Mouse (Mus musculus) bone marrow, adult 2 months (tissue): ENCODE measurements around the gene Trpm3. TPM values are rescaled to one million over a fixed set of nuclear protein-coding genes. Genes with fewer than 3 reads are reported as not detected.

Source experiments
- H3K27ac ChIP-seq: fragments of 200-500 bp; 2 replicates; pipeline ENCODE4 v1.5.1; 2012; ENCODE audit warnings: low read depth, mild to moderate bottlenecking, control low read depth, inconsistent platforms, low read length; ENCODE audit not compliant: control insufficient read depth, poor library complexity, insufficient read depth
- H3K4me1 ChIP-seq: fragments of 200-500 bp; 2 replicates; pipeline ENCODE4 v1.6.1; 2011; ENCODE audit warnings: low read length; ENCODE audit not compliant: control insufficient read depth, insufficient read depth
- H3K4me3 ChIP-seq: fragments of 200-500 bp; replicated peaks from 2 replicates; pipeline ENCODE3; 2011; ENCODE audit warnings: mild to moderate bottlenecking, low read depth, low read length, control low read depth; ENCODE audit not compliant: control insufficient read depth
- CTCF ChIP-seq: fragments of 200-500 bp; IDR thresholded peaks from 2 replicates; pipeline ENCODE4 v1.5.1; 2011; ENCODE audit warnings: low read length, control low read depth; ENCODE audit not compliant: control insufficient read depth, insufficient read depth
- POLR2A ChIP-seq: fragments of 200-500 bp; IDR thresholded peaks from 2 replicates; pipeline ENCODE4 v1.6.1; 2011; ENCODE audit warnings: low read depth, mild to moderate bottlenecking, control low read depth, low read length, borderline replicate concordance; ENCODE audit not compliant: control insufficient read depth
- WGBS: fragments of 180-500 bp; shearing (Covaris S2); methylation state at CpG from one replicate; pipeline ENCODE4 v1.1.7; 2018; 5-methylcytosine and 5-hydroxymethylcytosine counted together
- polyA plus RNA-seq: library from polyadenylated mRNA; stranded (reverse); fragments of >200 nt; gene quantifications from 2 replicates; pipeline ENCODE4 v1.2.4, GENCODE M21; 2011; ENCODE audit warnings: low replicate concordance; ENCODE audit not compliant: missing spikeins, insufficient read depth, insufficient read length

Gene Trpm3
- polyA plus RNA-seq, 1 experiment, result 1.8 TPM

GRCm38 (mm10) chr19:22132626-22133025, 6.2 kb upstream of the Trpm3 start:
- Histone ChIP-seq H3K4me1 (no peaks in the 10 kb centered on the region), H3K4me3 (no peak overlapping the region), H3K27ac (no peak overlapping the region)
- no peak for TF ChIP-seq POLR2A
- TF ChIP-seq CTCF, result no peak
- WGBS, result 50% methylated on average over 3 of the region's 3 CpGs

- H3K27ac ChIP-seq, result no peak overlapping the region
- 58% methylated on average over 4 of the region's 4 CpGs for WGBS
- H3K4me1 ChIP-seq, result no peaks in the 10 kb centered on the region
- no peak for TF ChIP-seq CTCF
- TF ChIP-seq POLR2A, result no peak
- no peak overlapping the region for H3K4me3 ChIP-seq
Observed at GRCm38 (mm10) chr19:22178549-22178948, 39.7 kb downstream of the Trpm3 start.

GRCm38 (mm10) chr19:22179017-22179416, 40.2 kb downstream of the Trpm3 start:
- Histone ChIP-seq H3K27ac (no peak overlapping the region), H3K4me3 (no peak overlapping the region), H3K4me1 (no peaks in the 10 kb centered on the region)
- WGBS, result 95% methylated on average over 2 of the region's 2 CpGs
- no peak for TF ChIP-seq POLR2A
- TF ChIP-seq CTCF, result no peak

- Histone ChIP-seq H3K4me3 (no peak overlapping the region), H3K4me1 (no peaks in the 10 kb centered on the region), H3K27ac (no peak overlapping the region)
- no peak for TF ChIP-seq CTCF
- no peak for TF ChIP-seq POLR2A
- WGBS, result 80% methylated on average over 3 of the region's 3 CpGs
Observed at GRCm38 (mm10) chr19:22180136-22180535, 41.3 kb downstream of the Trpm3 start.

- no peak overlapping the region for H3K27ac ChIP-seq
- WGBS, result 66% methylated on average over 1 of the region's 1 CpGs
Observed at GRCm38 (mm10) chr19:22189716-22190115, 50.9 kb downstream of the Trpm3 start.

GRCm38 (mm10) chr19:22222520-22222919, 83.7 kb downstream of the Trpm3 start:
- no peak for TF ChIP-seq POLR2A
- no peak for TF ChIP-seq CTCF
- Histone ChIP-seq H3K4me3 (no peak overlapping the region), H3K4me1 (no peaks in the 10 kb centered on the region), H3K27ac (no peak overlapping the region)
- WGBS, result 76% methylated on average over 2 of the region's 2 CpGs

More at GRCm38 (mm10) chr19:22189716-22190115, 50.9 kb downstream of the Trpm3 start:
- Histone ChIP-seq H3K4me1 (no peaks in the 10 kb centered on the region), H3K4me3 (no peak overlapping the region)
- TF ChIP-seq CTCF, result no peak
- no peak for TF ChIP-seq POLR2A

- H3K4me3 ChIP-seq, result no peak overlapping the region
- no peak overlapping the region for H3K27ac ChIP-seq
- TF ChIP-seq POLR2A (no peak), CTCF (no peak)
- no peaks in the 10 kb centered on the region for H3K4me1 ChIP-seq
Observed at GRCm38 (mm10) chr19:22234187-22234586, 95.3 kb downstream of the Trpm3 start.

- Histone ChIP-seq H3K4me3 (no peak overlapping the region), H3K4me1 (no peaks in the 10 kb centered on the region), H3K27ac (no peak overlapping the region)
- WGBS, result 84% methylated on average over 6 of the region's 6 CpGs
- TF ChIP-seq POLR2A, result no peak
- TF ChIP-seq CTCF, result no peak
Observed at GRCm38 (mm10) chr19:22249076-22249475, 110.2 kb downstream of the Trpm3 start.

GRCm38 (mm10) chr19:22272916-22273315, 134.1 kb downstream of the Trpm3 start:
- Histone ChIP-seq H3K4me3 (no peak overlapping the region), H3K27ac (no peak overlapping the region), H3K4me1 (no peaks in the 10 kb centered on the region)
- no peak for TF ChIP-seq POLR2A
- no peak for TF ChIP-seq CTCF
- 76% methylated on average over 5 of the region's 5 CpGs for WGBS

- no peak overlapping the region for H3K27ac ChIP-seq
- whole genome bisulfite sequencing, result 69% methylated on average over 3 of the region's 3 CpGs
- no peak overlapping the region for H3K4me3 ChIP-seq
- no peaks in the 10 kb centered on the region for H3K4me1 ChIP-seq
- no peak for TF ChIP-seq CTCF
- no peak for TF ChIP-seq POLR2A
Observed at GRCm38 (mm10) chr19:22284651-22285050, 145.8 kb downstream of the Trpm3 start.
